Comparison of ENCODE assay signal across 15 mouse cellular contexts in genomic region chr4:134596816-134597692, GRCm38 (mm10). TPM values are rescaled to one million over a fixed set of nuclear protein-coding genes. Genes with fewer than 3 reads are reported as not detected.
DNase-seq lines count a peak whose midpoint lies in the region; ATAC-seq and TF ChIP-seq lines count a peak whose summit lies in the region.
"Had no signal": no experiment of that assay in that cellular context is flagged by ENCODE, and none has a peak within 500 bp of the region (broad histone marks: within the 10 kb centered on the region; RNA-seq: fewer than 3 reads in every experiment).

No protein-coding gene starts in this region.

- no peaks in the 10 kb centered on the region for H3K4me1 ChIP-seq in lung, postnatal 0 days (ENCODE audit: insufficient read depth, low read depth, low read length)

- TF ChIP-seq CTCF in left cerebral cortex, adult 2 months (IDR thresholded peaks at IDR 0.05): no peak
- no peak for TF ChIP-seq CTCF in lung, postnatal 0 days (IDR thresholded peaks at IDR 0.05)

- TF ChIP-seq EP300 in lung, postnatal 0 days (IDR thresholded peaks at IDR 0.05): no peak

- peak overlapping the region; percentile 53 for H3K27ac ChIP-seq in left cerebral cortex, adult 2 months
- H3K27ac ChIP-seq in lung, postnatal 0 days (ENCODE audit: low read length): no peak overlapping the region
- H3K27ac ChIP-seq: hindbrain, embryonic 13.5 days; liver, embryonic 14.5 days; neural tube, embryonic 12.5 days had no signal

- no peak overlapping the region for H3K4me2 ChIP-seq in lung, postnatal 0 days (replicated peaks; ENCODE audit: low read depth, low read length)
- H3K4me2 ChIP-seq: hindbrain, embryonic 13.5 days; neural tube, embryonic 12.5 days had no signal

- WGBS in lung, postnatal 0 days: 68% methylated on average over 10 of the region's 10 CpGs

- no peak overlapping the region for H3K4me3 ChIP-seq in left cerebral cortex, adult 2 months
- H3K4me3 ChIP-seq in lung, postnatal 0 days (ENCODE audit: low read depth, low read length): no peak overlapping the region
- H3K4me3 ChIP-seq: hindbrain, embryonic 13.5 days; neural tube, embryonic 12.5 days had no signal

- 0 out of 2 replicates have a peak, but pooled peaks have one; percentile 19 for ATAC-seq in lung, postnatal 0 days
- no peak for ATAC-seq in monocyte, adult 5-6 weeks (replicated peaks; ENCODE audit: insufficient number of reproducible peaks, low FRiP score, low TSS enrichment, poor library complexity, severe bottlenecking)

- H3K36me3 ChIP-seq in lung, postnatal 0 days (ENCODE audit: insufficient read depth, low read length): no peaks in the 10 kb centered on the region
- H3K36me3 ChIP-seq: hindbrain, embryonic 13.5 days; neural tube, embryonic 12.5 days had no signal

- no peaks in the 10 kb centered on the region for H3K9me3 ChIP-seq in lung, postnatal 0 days (ENCODE audit: low read length)
- H3K9me3 ChIP-seq: hindbrain, embryonic 13.5 days; neural tube, embryonic 12.5 days had no signal

- intact Hi-C loops in left cerebral cortex, adult 2 months (cut with DNase I): no loop called here
- intact Hi-C loops in left cerebral cortex, postnatal 4 days (cut with DNase I): no loop called here

- no peak overlapping the region for H3K9ac ChIP-seq in lung, postnatal 0 days (replicated peaks; ENCODE audit: low read depth)
- H3K9ac ChIP-seq: hindbrain, embryonic 13.5 days; liver, embryonic 14.5 days; neural tube, embryonic 12.5 days had no signal

- no peak for DNase-seq in left cerebral cortex, adult 2 months (ENCODE audit: extremely low spot score in 1 of 2, low spot score in 2 of 2)
- DNase-seq in left cerebral cortex, postnatal 4 days: no peak
- peak; percentile 84 for DNase-seq in cerebellum, adult 9-11 months
- peak; percentile 77 for DNase-seq in gastrocnemius, postnatal 25 days
- DNase-seq in lung, postnatal 0 days (ENCODE audit: low spot score): peak; percentile 49
- DNase-seq in spleen, postnatal 14 days (ENCODE audit: low spot score in 2 of 2): no peak
- DNase-seq in testis, postnatal 14 days (ENCODE audit: low spot score): no peak
- DNase-seq: adrenal gland, postnatal 36 days; kidney, adult 8-10 months; layer of hippocampus, postnatal 36 days; right cerebral cortex, postnatal 14 days had no signal

- H3K27me3 ChIP-seq in lung, postnatal 0 days (replicated peaks; ENCODE audit: insufficient read depth, low read length): no peaks in the 10 kb centered on the region
- H3K27me3 ChIP-seq: hindbrain, embryonic 13.5 days; neural tube, embryonic 12.5 days had no signal

RNA-seq across cellular contexts. Expression of gene Selenon, which starts 45.1 kb away (rescaled TPM):
- total RNA-seq in left cerebral cortex, adult 2 months (2021): 10 to 100 TPM; 22.2 to 23.2 TPM
- total RNA-seq in left cerebral cortex, postnatal 4 days (2021): 10 to 100 TPM; 30.2 to 30.4 TPM
- 1 to 10 TPM; 6.5 to 7.2 TPM for total RNA-seq in gastrocnemius, postnatal 25 days (2021)
- 13.6 and 17.7 TPM in 2 replicates for polyA plus RNA-seq in lung, postnatal 0 days (2015; fragmentation: Nextera tagmentation; extraction: Ambion mirVana)
- 13.0 to 27.3 TPM (median 15.4 TPM) in 3 replicates for total RNA-seq in monocyte, adult 5-6 weeks (2017)

Comparison
In these comparisons a context has a peak if more than half of its experiments do, and no peak if none do; other contexts are left out.
1. DNase-seq: peak in cerebellum, adult 9-11 months (single experiment), gastrocnemius, postnatal 25 days (single experiment) and lung, postnatal 0 days (single experiment); none in left cerebral cortex, adult 2 months (0 of 2), left cerebral cortex, postnatal 4 days (single experiment), spleen, postnatal 14 days (0 of 2) and testis, postnatal 14 days (single experiment).